Mouse (Mus musculus) kidney, adult 2 months (tissue): ENCODE measurements around the gene Zfand5. TPM values are rescaled to one million over a fixed set of nuclear protein-coding genes. Genes with fewer than 3 reads are reported as not detected.
A peak's percentile ranks its signal among the peaks of the same experiment; 100 is the strongest.
"Not testable (repeated sequence)": the region's sequence is repeated elsewhere in the genome, so short reads cannot be mapped to it uniquely, and the experiment has no call there.

ENCODE experiments used
- DNase-seq: peaks from one replicate; pipeline ENCODE4 v3.0.0; 2021
- H3K27ac ChIP-seq: fragments of 200-500 bp; 2 replicates; pipeline ENCODE4 v1.5.1; 2012; ENCODE audit warnings: low read depth, low read length, control low read depth, inconsistent platforms; ENCODE audit not compliant: insufficient read depth
- H3K27me3 ChIP-seq: fragments of 200-500 bp; replicated peaks from 2 replicates; pipeline ENCODE4 v1.6.1; 2012; ENCODE audit warnings: mild to moderate bottlenecking, moderate library complexity, low read length, inconsistent platforms; ENCODE audit not compliant: control insufficient read depth, insufficient read depth
- H3K36me3 ChIP-seq: fragments of 200-500 bp; 2 replicates; pipeline ENCODE4 v1.6.1; 2012; ENCODE audit warnings: mild to moderate bottlenecking, moderate library complexity, low read length, inconsistent platforms; ENCODE audit not compliant: control insufficient read depth, insufficient read depth
- H3K4me1 ChIP-seq: fragments of 200-500 bp; 2 replicates; pipeline ENCODE4 v1.6.1; 2011; ENCODE audit warnings: low read length; ENCODE audit not compliant: control insufficient read depth, insufficient read depth
- H3K4me3 ChIP-seq: fragments of 200-500 bp; 2 replicates; pipeline ENCODE4 v1.5.1; 2011; ENCODE audit warnings: mild to moderate bottlenecking, low read depth, low read length, control low read depth; ENCODE audit not compliant: insufficient read depth
- CTCF ChIP-seq: fragments of 200-500 bp; conservative IDR thresholded peaks from 2 replicates; pipeline ENCODE4 v1.5.1; 2011; ENCODE audit warnings: low read depth, mild to moderate bottlenecking, control low read depth, low read length, moderate library complexity, mixed read lengths; ENCODE audit not compliant: insufficient read depth, insufficient read length
- POLR2A ChIP-seq: fragments of 200-500 bp; IDR thresholded peaks from one replicate; pipeline ENCODE4 v1.6.1; 2011; ENCODE audit warnings: low read depth, low read length, control low read depth
- WGBS: fragments of 180-500 bp; shearing (Covaris S2); methylation state at CpG from one replicate; pipeline ENCODE4 v1.1.7; 2018; 5-methylcytosine and 5-hydroxymethylcytosine counted together
- polyA plus RNA-seq: library from polyadenylated mRNA; depleted of rRNA; stranded (reverse); fragments of >200 nt; gene quantifications from 2 replicates; pipeline ENCODE4 v1.2.3, GENCODE M21; 2012

Gene Zfand5
- polyA plus RNA-seq, 1 experiment = 17.4 TPM

DNA sequence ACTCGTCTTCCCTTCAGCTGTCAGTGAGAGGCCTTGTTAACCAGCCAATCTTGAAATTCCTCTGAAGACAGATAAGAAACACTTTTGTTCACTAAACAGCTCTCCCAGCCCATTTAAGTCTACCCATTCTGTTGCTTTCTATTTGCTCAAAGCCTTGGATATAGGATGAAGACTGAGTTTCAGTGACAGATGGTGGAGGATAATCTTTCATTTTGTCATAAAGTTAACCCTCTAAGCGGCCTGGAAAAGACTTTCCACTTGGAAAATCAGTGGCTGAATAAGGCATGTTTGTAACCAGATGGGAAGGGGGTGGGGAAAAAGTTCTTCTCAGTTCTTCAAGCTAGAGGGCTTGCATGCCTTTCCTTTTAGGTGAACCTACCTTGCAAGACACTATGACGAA lies 29.7 kb downstream of the Zfand5 start:
- DNase-seq = no peak
- Histone ChIP-seq H3K27ac (no peak overlapping the region), H3K4me1 (no peaks in the 10 kb centered on the region), H3K4me3 (no peak overlapping the region), H3K27me3 (no peaks in the 10 kb centered on the region; the same call in 1 of the 2 replicates), H3K36me3 (no peaks in the 10 kb centered on the region)
- TF ChIP-seq POLR2A = no peak
- TF ChIP-seq CTCF = no peak
- WGBS = 65% methylated on average over 3 of the region's 3 CpGs

- Histone ChIP-seq H3K36me3 (no peaks in the 10 kb centered on the region), H3K4me1 (no peaks in the 10 kb centered on the region), H3K27me3 (no peaks in the 10 kb centered on the region), H3K27ac (no peak overlapping the region), H3K4me3 (no peak overlapping the region)
- WGBS = 93% methylated on average over 3 of the region's 3 CpGs
- DNase-seq = no peak
- TF ChIP-seq CTCF = no peak
- TF ChIP-seq POLR2A = no peak
Measured at GRCm38 (mm10) chr19:21307755-21308154, 35.7 kb downstream of the Zfand5 start.

- not testable (repeated sequence) for H3K36me3 ChIP-seq, DNase-seq, H3K27me3 ChIP-seq, H3K4me1 ChIP-seq, H3K4me3 ChIP-seq, H3K27ac ChIP-seq
- 94% methylated on average over 5 of the region's 5 CpGs for WGBS
Measured at GRCm38 (mm10) chr19:21310364-21310763, 38.3 kb downstream of the Zfand5 start.

GRCm38 (mm10) chr19:21315701-21316100 lies 43.6 kb downstream of the Zfand5 start:
- DNase-seq = peak; percentile 8
- Histone ChIP-seq H3K4me1 (no peaks in the 10 kb centered on the region), H3K27me3 (no peaks in the 10 kb centered on the region), H3K36me3 (no peaks in the 10 kb centered on the region), H3K27ac (peak overlapping the region; percentile 31; the same call in 1 of the 2 replicates), H3K4me3 (no peak overlapping the region)
- TF ChIP-seq POLR2A (no peak), CTCF (no peak)
- WGBS = 58% methylated on average over 3 of the region's 3 CpGs

DNA sequence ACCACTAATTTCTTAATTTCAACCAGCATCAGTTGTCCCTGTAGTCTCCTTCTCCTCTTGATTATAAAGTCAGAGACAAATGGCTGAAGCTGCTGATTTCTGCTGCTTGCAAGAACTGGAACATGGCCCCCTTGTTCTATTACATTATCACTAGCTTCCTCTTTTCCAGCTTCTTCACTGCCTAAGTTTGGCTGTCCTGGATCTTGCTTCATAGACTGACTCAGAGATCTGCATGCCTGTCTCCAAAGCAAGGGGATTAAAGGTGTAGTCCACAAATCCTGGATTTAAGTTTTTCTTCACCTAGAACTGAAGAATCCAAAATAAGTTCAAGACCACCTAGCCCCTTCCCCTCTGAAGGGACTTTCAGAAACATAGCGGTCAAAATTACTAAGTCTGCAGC lies 47.5 kb downstream of the Zfand5 start:
- TF ChIP-seq CTCF (no peak), POLR2A (no peak)
- DNase-seq = no peak
- Histone ChIP-seq H3K36me3 (no peaks in the 10 kb centered on the region), H3K27ac (no peak overlapping the region), H3K4me1 (no peaks in the 10 kb centered on the region), H3K4me3 (no peak overlapping the region), H3K27me3 (no peaks in the 10 kb centered on the region)
- 97% methylated on average over 1 of the region's 1 CpGs for WGBS

GRCm38 (mm10) chr19:21325333-21325732 lies 53.3 kb downstream of the Zfand5 start:
- Histone ChIP-seq H3K27ac (no peak overlapping the region), H3K27me3 (no peaks in the 10 kb centered on the region), H3K4me1 (no peaks in the 10 kb centered on the region; the same call in 1 of the 2 replicates), H3K36me3 (no peaks in the 10 kb centered on the region), H3K4me3 (no peak overlapping the region)
- TF ChIP-seq CTCF = no peak
- TF ChIP-seq POLR2A = no peak
- DNase-seq = peak; percentile 23
- 79% methylated on average over 3 of the region's 3 CpGs for WGBS

DNA sequence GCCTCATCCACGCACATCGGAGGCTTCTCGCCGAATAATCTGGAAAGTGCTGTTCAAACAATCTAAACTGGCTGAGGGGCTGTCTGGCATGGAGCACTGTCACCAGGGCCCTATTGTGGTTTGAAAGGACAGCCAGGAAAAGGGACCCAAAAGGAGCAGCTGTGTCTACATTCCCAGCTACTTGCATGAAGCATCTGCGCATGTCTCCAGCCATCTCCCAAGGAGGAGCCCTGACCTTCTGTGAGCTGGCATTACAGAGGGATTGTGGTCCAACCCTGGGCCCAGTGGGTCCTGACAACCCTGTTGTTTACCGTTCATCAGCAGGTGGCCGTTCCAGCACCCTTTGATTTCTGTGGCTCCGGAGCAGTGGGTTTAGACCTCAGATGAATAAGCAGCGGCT lies 56.9 kb downstream of the Zfand5 start:
- no peak for DNase-seq
- no peak overlapping the region for H3K4me3 ChIP-seq
- WGBS = 91% methylated on average over 9 of the region's 9 CpGs
- H3K27me3 ChIP-seq = no peaks in the 10 kb centered on the region
- H3K4me1 ChIP-seq = no peaks in the 10 kb centered on the region; the same call in 1 of the 2 replicates
- TF ChIP-seq CTCF (no peak), POLR2A (no peak)
- no peaks in the 10 kb centered on the region for H3K36me3 ChIP-seq
- H3K27ac ChIP-seq = no peak overlapping the region

- no peaks in the 10 kb centered on the region for H3K36me3 ChIP-seq
- TF ChIP-seq CTCF (no peak), POLR2A (no peak)
- no peak overlapping the region for H3K4me3 ChIP-seq
- 34% methylated on average over 5 of the region's 5 CpGs for WGBS
- no peaks in the 10 kb centered on the region; the same call in 1 of the 2 replicates for H3K4me1 ChIP-seq
- peak overlapping the region; percentile 26; the same call in 1 of the 2 replicates for H3K27ac ChIP-seq
- DNase-seq = peak; percentile 89
- H3K27me3 ChIP-seq = no peaks in the 10 kb centered on the region
Measured at GRCm38 (mm10) chr19:21329770-21330169, 57.7 kb downstream of the Zfand5 start.
